Mouse (Mus musculus) liver, adult 2 months (tissue): Measurements from ENCODE around the gene Ripor1. TPM values are rescaled to one million over a fixed set of nuclear protein-coding genes. Genes with fewer than 3 reads are reported as not detected.
"Not testable (repeated sequence)": the region's sequence is repeated elsewhere in the genome, so short reads cannot be mapped to it uniquely, and the experiment has no call there.

Source experiments
- DNase-seq: peaks from one replicate; pipeline ENCODE4 v3.0.0-alpha.2; 2011; ENCODE audit warnings: low read depth, low spot score; ENCODE audit errors: extremely low read depth
- H3K27ac ChIP-seq: fragments of 200-500 bp; replicated peaks from 2 replicates; pipeline ENCODE4 v1.5.1; 2012; ENCODE audit warnings: low read depth, mild to moderate bottlenecking, control low read depth, inconsistent platforms, low read length; ENCODE audit not compliant: insufficient read depth
- H3K27me3 ChIP-seq: fragments of 200-500 bp; 2 replicates; pipeline ENCODE4 v1.6.1; 2012; ENCODE audit warnings: mild to moderate bottlenecking, moderate library complexity, low read length, inconsistent platforms; ENCODE audit not compliant: control insufficient read depth, insufficient read depth
- H3K36me3 ChIP-seq: fragments of 200-500 bp; 2 replicates; pipeline ENCODE4 v1.6.1; 2012; ENCODE audit warnings: low read length, inconsistent platforms; ENCODE audit not compliant: control insufficient read depth, insufficient read depth
- H3K4me1 ChIP-seq: fragments of 200-500 bp; 2 replicates; pipeline ENCODE4 v1.6.1; 2011; ENCODE audit warnings: low read length; ENCODE audit not compliant: control insufficient read depth, insufficient read depth
- H3K4me3 ChIP-seq: fragments of 200-500 bp; 2 replicates; pipeline ENCODE4 v1.5.1; 2011; ENCODE audit warnings: low read depth, mild to moderate bottlenecking, control low read depth, low read length, moderate library complexity; ENCODE audit not compliant: insufficient read depth
- H3K79me2 ChIP-seq: fragments of 200-500 bp; 2 replicates; pipeline ENCODE4 v1.6.1; 2012; ENCODE audit warnings: inconsistent platforms, mild to moderate bottlenecking, low read length, moderate library complexity; ENCODE audit not compliant: control insufficient read depth, insufficient read depth
- H3K9ac ChIP-seq: fragments of 200-500 bp; 2 replicates; pipeline ENCODE4 v1.6.1; 2012; ENCODE audit warnings: low read depth, mild to moderate bottlenecking, control low read depth, inconsistent platforms, low read length
- CTCF ChIP-seq: fragments of 200-500 bp; IDR thresholded peaks from 2 replicates; pipeline ENCODE4 v1.5.1; 2011; ENCODE audit warnings: low read depth, low read length, control low read depth
- POLR2A ChIP-seq: fragments of 200-500 bp; IDR thresholded peaks from 2 replicates; pipeline ENCODE4 v1.6.1; 2011; ENCODE audit warnings: low read length, control low read depth; ENCODE audit not compliant: insufficient read depth; ENCODE audit errors: extremely low read depth
- WGBS: fragments of 180-500 bp; shearing (Covaris S2); methylation state at CpG from one replicate; pipeline ENCODE4 v1.1.7; 2018; 5-methylcytosine and 5-hydroxymethylcytosine counted together
- polyA plus RNA-seq: library from polyadenylated mRNA; depleted of rRNA; stranded (reverse); fragments of >200 nt; gene quantifications from 2 replicates; pipeline ENCODE4 v1.2.3, GENCODE M21; 2012; rRNA removed
- total RNA-seq: library from RNA; depleted of rRNA; stranded (reverse); fragments of >200 nt; gene quantifications from 2 replicates; pipeline ENCODE4 v1.2.3, GENCODE M21; 2014; rRNA removed

Ripor1 gene
- 1.3 and 2.6 TPM in 2 replicates for total RNA-seq
- polyA plus RNA-seq = 5.5 and 7.4 TPM in 2 replicates

DNA sequence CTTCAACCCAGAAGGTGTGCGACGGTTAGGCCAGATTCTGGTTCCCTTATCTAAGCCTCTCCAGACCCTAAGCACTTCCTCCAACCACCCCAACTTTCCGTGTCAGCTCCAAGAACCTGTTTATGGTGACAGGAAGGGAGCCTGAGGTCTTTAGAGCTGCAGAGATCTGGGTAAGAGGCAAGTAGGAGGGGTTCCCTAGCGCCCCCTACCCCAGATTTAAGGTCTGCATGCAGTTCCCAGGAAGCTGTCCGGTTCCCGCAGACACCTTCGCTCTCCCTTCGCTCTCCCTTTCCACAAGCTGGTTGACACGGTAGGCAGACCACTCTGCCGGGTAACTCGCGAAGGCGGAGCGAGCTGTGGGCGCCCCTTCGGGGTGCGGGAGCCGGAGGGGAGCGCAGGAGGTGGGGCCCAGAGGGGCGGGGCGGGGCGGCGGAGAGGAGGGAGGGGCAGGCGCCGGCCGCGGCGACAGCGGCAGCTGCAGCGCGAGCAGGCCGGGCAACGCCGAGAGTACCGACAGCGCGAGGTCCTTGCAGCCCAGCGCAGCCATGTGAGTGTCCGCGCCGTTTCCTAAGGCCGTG lies at the start of gene Ripor1:
Ripor1 (plus strand) TSS at position 452 of the 578 bp plus-strand sequence.
- DNase-seq = peak; percentile 52
- H3K4me1 ChIP-seq = peaks cover 9% of the 10 kb centered on the region
- 1% methylated on average over 32 of the region's 42 CpGs for WGBS

DNA sequence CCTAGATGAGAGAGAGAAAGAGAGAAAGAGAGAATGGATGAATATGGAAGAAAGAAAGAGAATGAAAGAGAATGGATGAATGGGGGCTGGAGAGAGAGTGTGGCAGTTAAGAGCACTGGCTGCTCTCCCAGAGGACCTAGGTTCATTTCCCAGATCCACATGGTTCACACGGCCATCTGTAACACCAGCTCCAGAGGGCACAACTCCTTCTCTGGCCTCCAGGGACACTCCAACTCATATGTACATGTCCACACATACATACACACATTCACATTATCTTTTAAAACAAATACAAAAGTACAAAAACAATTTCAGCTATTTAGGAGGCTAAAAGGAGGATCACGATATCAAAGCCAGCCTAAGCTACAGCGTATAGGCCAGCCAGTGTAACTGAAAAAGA lies 42.2 kb upstream of the Ripor1 start:
- TF ChIP-seq POLR2A (no peak), CTCF (no peak)
- no peak overlapping the region for H3K27ac ChIP-seq
- no peak overlapping the region for H3K9ac ChIP-seq
- no peak for DNase-seq
- peaks cover 5% of the 10 kb centered on the region for H3K4me1 ChIP-seq
- peaks cover 4% of the 10 kb centered on the region; the same call in 1 of the 2 replicates for H3K36me3 ChIP-seq
- 71% methylated on average over 3 of the region's 3 CpGs for WGBS
- peaks cover 36% of the 10 kb centered on the region; the same call in 1 of the 2 replicates for H3K79me2 ChIP-seq
- H3K4me3 ChIP-seq = no peak overlapping the region
- no peaks in the 10 kb centered on the region for H3K27me3 ChIP-seq

More for the DNA sequence above, at the start of gene Ripor1:
- Histone ChIP-seq H3K79me2 (peaks cover 13% of the 10 kb centered on the region), H3K9ac (peak within 1 kb of the TSS; percentile 77), H3K27me3 (no peaks in the 10 kb centered on the region), H3K36me3 (no peaks in the 10 kb centered on the region), H3K27ac (peak within 1 kb of the TSS; percentile 79), H3K4me3 (peak within 1 kb of the TSS; percentile 71)
- TF ChIP-seq CTCF = peak; percentile 60
- peak; percentile 73 for TF ChIP-seq POLR2A

DNA sequence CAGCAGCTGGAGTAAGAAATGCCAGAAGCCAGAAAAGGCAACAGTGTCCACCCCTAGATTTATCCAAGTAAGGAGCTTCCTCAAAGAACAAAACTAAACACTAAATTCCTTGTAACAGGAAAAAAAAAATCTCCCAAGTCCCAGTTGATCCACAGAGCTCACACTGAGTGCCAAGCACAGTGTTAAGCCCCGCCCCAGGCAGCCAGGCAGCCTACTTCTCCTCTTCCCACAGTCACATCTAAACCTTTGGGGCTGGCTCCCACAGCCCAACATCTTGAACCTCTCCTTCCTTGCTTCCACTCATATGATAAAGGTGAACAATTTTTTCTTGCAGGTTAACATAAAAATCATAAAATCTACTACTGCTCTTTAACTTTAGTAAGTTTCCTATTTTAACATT lies 41.2 kb upstream of the Ripor1 start:
- no peak for DNase-seq
- Histone ChIP-seq H3K9ac (no peak overlapping the region), H3K4me3 (no peak overlapping the region), H3K27me3 (no peaks in the 10 kb centered on the region), H3K79me2 (peaks cover 31% of the 10 kb centered on the region; the same call in 1 of the 2 replicates), H3K4me1 (peaks cover 5% of the 10 kb centered on the region), H3K36me3 (peaks cover 4% of the 10 kb centered on the region; the same call in 1 of the 2 replicates), H3K27ac (no peak overlapping the region)
- 89% methylated on average over 1 of the region's 1 CpGs for WGBS
- TF ChIP-seq POLR2A (no peak), CTCF (no peak)

DNA sequence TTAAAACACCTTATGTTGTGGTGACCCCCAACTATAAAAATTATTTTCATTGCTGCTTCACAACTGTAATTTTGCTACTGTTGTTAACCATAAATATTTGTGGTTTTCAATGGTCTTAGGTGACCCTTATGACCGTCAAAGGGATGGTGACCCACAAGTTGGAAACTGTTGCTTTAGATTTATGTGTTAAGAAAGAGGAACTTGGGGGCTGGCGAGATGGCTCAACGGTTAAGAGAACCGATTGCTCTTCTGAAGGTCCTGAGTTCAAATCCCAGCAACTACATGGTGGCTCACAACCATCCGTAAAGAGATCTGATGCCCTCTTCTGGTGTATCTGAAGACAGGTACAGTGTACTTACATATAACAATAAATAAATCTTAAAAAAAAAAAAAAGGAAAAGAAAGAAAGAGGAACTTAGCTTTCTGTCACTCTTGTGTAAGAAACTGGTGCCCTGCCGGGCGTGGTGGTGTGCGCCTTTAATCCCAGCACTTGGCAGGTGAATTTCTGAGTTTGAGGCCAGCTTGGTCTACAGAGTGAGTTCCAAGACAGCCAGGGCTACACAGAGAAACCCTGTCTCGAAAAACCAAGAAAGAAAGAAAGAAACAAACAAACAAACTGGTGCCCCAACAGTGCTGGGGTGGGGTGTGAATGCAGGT lies 40.4 kb upstream of the Ripor1 start:
- DNase-seq = peak; percentile 41
- Histone ChIP-seq H3K9ac (peak overlapping the region; percentile 89), H3K27ac (peak overlapping the region; percentile 63; the same call in 1 of the 2 replicates), H3K4me3 (peak overlapping the region; percentile 85), H3K79me2 (peaks cover 27% of the 10 kb centered on the region; the same call in 1 of the 2 replicates)
- H3K4me1 ChIP-seq, H3K27me3 ChIP-seq, H3K36me3 ChIP-seq: not testable (repeated sequence)
- 53% methylated on average over 9 of the region's 9 CpGs for WGBS

DNA sequence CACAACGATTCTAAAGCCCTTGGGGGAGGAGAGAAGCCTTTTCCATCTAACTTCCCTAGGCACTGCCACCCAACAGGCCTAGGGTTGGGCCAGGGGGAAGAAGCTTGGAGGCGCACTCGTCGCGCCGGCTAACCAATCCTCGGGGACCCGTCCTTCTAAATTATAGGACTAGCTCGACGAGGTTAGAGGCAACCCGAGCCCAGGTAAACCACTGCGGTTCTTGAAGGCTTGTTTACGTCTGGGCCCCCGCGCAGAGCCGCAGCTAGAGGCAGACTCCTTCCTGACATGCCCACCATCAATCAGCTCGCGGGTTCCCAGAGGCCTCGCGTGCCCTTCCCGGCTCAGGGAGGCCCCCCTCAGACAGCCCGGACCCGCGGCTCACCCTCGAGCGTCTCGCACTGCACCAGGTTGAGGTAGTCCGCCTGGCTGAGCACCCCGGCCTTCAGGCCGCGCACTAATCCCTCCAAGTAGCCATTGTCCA lies 39.6 kb upstream of the Ripor1 start:
- peak overlapping the region; percentile 85 for H3K4me3 ChIP-seq
- peaks cover 5% of the 10 kb centered on the region for H3K4me1 ChIP-seq
- H3K36me3 ChIP-seq = no peaks in the 10 kb centered on the region
- H3K27me3 ChIP-seq = no peaks in the 10 kb centered on the region
- H3K79me2 ChIP-seq = peaks cover 23% of the 10 kb centered on the region; the same call in 1 of the 2 replicates
- TF ChIP-seq POLR2A (no peak), CTCF (no peak)
- peak overlapping the region; percentile 89 for H3K9ac ChIP-seq
- H3K27ac ChIP-seq = peak overlapping the region; percentile 63
- WGBS = under 1% methylated on average over 31 of the region's 31 CpGs
- no peak for DNase-seq
